Mouse (Mus musculus): ENCODE results near the gene Tmc2. TPM values are rescaled to one million over a fixed set of nuclear protein-coding genes. Genes with fewer than 3 reads are reported as not detected.

Gene Tmc2
- polyA plus RNA-seq, 1 experiment from 2014 or later = not detected

DNA sequence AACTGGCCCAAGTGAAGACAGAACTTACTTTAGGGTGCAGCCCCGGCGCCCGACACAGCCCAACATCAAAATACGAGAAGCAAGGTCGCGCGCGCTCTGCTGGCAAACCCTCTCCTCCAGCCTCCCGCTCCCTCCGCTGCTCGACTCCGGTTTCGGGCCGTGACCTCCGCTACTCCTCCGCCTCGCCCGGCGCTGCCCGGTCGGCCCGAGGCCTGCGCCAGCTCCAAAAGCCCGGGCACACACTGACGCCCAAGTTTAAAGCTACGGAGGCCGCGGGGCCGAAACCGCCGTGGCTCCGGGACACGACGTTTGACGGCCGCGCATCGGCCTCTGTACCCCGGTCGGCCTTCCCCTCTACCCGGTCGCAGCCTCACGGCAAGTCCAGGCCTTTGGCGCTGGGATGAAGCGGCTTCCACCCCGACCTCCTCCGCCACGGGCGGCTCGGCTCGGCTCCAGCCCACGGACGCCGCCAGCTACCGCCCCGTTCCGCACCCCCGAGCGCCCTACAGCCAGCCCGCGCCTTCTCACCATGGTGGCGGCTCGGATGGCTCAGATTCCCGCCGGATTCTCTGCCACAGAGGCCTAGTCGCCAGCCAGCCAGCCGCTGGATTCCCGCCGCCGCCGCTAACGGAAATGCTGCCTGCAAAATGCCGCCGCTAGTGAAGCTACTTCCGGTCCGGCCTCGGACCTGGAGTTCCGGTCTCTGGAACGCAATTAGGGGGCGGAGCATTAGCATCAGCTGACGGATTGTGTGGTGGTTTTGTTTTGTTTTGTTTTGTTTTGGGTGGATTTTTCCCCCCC lies 16.1 kb upstream of the Tmc2 start, which contains the start of gene Snrpb:
TSS of gene Snrpb (minus strand) at position 698 of the 801 bp plus-strand sequence.
- peaks cover 19% of the 10 kb centered on the region for H3K36me3 ChIP-seq (ENCODE audit: insufficient read depth, low read length)
- H3K4me2 ChIP-seq (ENCODE audit: low read length) = peak within 1 kb of the TSS; percentile 63
- peaks cover 11% of the 10 kb centered on the region; the same call in 1 of the 2 replicates for H3K4me1 ChIP-seq (replicated peaks; ENCODE audit: insufficient read depth, low read length)

GRCm38 (mm10) chr2:130179507-130180019 lies 15.4 kb upstream of the Tmc2 start:
- Histone ChIP-seq H3K9ac (ENCODE audit: low read depth, low read length) (peak overlapping the region; percentile 54), H3K4me1 (replicated peaks; ENCODE audit: insufficient read depth, low read length) (peaks cover 11% of the 10 kb centered on the region; the same call in 1 of the 2 replicates), H3K4me3 (replicated peaks; ENCODE audit: low read depth, low read length) (peak overlapping the region; percentile 98), H3K27me3 (ENCODE audit: insufficient read depth, low read length) (no peaks in the 10 kb centered on the region), H3K36me3 (ENCODE audit: insufficient read depth, low read length) (peaks cover 12% of the 10 kb centered on the region; the same call in 1 of the 2 replicates), H3K4me2 (ENCODE audit: low read length) (peak overlapping the region; percentile 63), H3K27ac (peak overlapping the region; percentile 97), H3K9me3 (replicated peaks; ENCODE audit: low read length) (no peaks in the 10 kb centered on the region)
- no peak for TF ChIP-seq CTCF (IDR thresholded peaks at IDR 0.05; ENCODE audit: low read depth)
- DNase-seq (ENCODE audit: low spot score) (no peak), ATAC-seq (replicated peaks; ENCODE audit: low FRiP score, low read depth) (peak; percentile 73)
- 3% methylated on average over 15 of the region's 15 CpGs for WGBS

More for the DNA sequence above, 16.1 kb upstream of the Tmc2 start, which contains the start of gene Snrpb:
- H3K9ac ChIP-seq (ENCODE audit: low read depth, low read length) = peak within 1 kb of the TSS; percentile 100
- under 1% methylated on average over 81 of the region's 81 CpGs for WGBS
- ATAC-seq (replicated peaks; ENCODE audit: low FRiP score, low read depth) (peak; percentile 89), DNase-seq (ENCODE audit: low spot score) (peak; percentile 97)
- H3K9me3 ChIP-seq (replicated peaks; ENCODE audit: low read length) = no peaks in the 10 kb centered on the region
- TF ChIP-seq CTCF (IDR thresholded peaks at IDR 0.05; ENCODE audit: low read depth) = peak; percentile 12; the same call in 1 of the 2 replicates
- H3K27me3 ChIP-seq (ENCODE audit: insufficient read depth, low read length) = no peaks in the 10 kb centered on the region
- peak within 1 kb of the TSS; percentile 97 for H3K27ac ChIP-seq
- peak within 1 kb of the TSS; percentile 98 for H3K4me3 ChIP-seq (replicated peaks; ENCODE audit: low read depth, low read length)

DNA sequence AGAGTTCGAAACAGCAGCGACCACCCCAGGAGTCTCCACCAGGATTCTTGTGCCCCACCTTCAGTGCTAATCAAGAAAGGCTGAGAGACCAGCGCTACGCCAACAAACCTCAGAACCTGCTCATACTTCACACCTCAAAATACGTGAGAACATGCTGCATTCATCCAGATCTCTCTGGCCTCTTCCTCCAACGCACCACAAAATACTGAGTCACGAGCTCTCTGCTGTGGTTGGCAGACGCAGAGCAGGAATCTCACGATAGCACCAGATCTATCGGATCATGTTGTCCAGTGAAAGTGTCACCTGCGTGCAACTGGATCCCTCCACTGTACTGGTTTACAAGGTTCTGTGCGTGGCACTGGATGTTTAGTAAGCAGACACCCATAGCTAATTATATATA lies 6.6 kb upstream of the Tmc2 start:
- Histone ChIP-seq H3K4me3 (replicated peaks; ENCODE audit: low read depth, low read length) (no peak overlapping the region), H3K27ac (no peak overlapping the region), H3K9ac (ENCODE audit: low read depth, low read length) (no peak overlapping the region), H3K36me3 (ENCODE audit: insufficient read depth, low read length) (no peaks in the 10 kb centered on the region), H3K4me2 (ENCODE audit: low read length) (no peak overlapping the region), H3K9me3 (replicated peaks; ENCODE audit: low read length) (no peaks in the 10 kb centered on the region), H3K4me1 (replicated peaks; ENCODE audit: insufficient read depth, low read length) (no peaks in the 10 kb centered on the region), H3K27me3 (ENCODE audit: insufficient read depth, low read length) (no peaks in the 10 kb centered on the region)
- ATAC-seq (replicated peaks; ENCODE audit: low FRiP score, low read depth) (no peak), DNase-seq (ENCODE audit: low spot score) (no peak)
- 89% methylated on average over 12 of the region's 12 CpGs for WGBS
- no peak for TF ChIP-seq CTCF (IDR thresholded peaks at IDR 0.05; ENCODE audit: low read depth)

DNA sequence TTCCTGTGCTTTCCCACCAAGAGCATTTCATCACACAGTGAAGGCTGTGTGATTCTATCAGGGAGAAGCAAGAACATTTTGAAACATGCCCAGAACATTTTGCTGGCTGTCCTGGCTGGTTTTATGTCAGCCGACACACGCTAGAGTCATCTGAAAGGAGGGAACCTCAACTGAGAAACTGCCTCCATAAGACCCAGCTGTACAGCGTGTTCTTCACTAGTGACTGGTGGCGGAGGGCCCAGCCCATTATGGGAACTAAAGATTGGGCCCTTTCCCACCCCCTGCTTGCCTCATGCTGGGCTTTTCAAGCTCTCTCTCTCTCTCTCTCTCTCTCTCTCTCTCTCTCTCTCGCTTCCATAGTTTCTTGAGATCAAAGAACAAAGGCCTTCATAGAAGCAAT lies 6.0 kb downstream of the Tmc2 start:
- Histone ChIP-seq H3K9ac (ENCODE audit: low read depth, low read length) (no peak overlapping the region), H3K4me3 (replicated peaks; ENCODE audit: low read depth, low read length) (no peak overlapping the region), H3K36me3 (ENCODE audit: insufficient read depth, low read length) (no peaks in the 10 kb centered on the region), H3K27me3 (ENCODE audit: insufficient read depth, low read length) (no peaks in the 10 kb centered on the region), H3K4me2 (ENCODE audit: low read length) (no peak overlapping the region), H3K4me1 (replicated peaks; ENCODE audit: insufficient read depth, low read length) (no peaks in the 10 kb centered on the region), H3K9me3 (replicated peaks; ENCODE audit: low read length) (no peaks in the 10 kb centered on the region), H3K27ac (no peak overlapping the region)
- ATAC-seq (replicated peaks; ENCODE audit: low FRiP score, low read depth) (no peak), DNase-seq (ENCODE audit: low spot score) (no peak)
- TF ChIP-seq CTCF (IDR thresholded peaks at IDR 0.05; ENCODE audit: low read depth) = no peak
- 85% methylated on average over 5 of the region's 5 CpGs for WGBS

- H3K9me3 ChIP-seq (replicated peaks; ENCODE audit: low read length) = no peaks in the 10 kb centered on the region
- no peaks in the 10 kb centered on the region for H3K36me3 ChIP-seq (ENCODE audit: insufficient read depth, low read length)
- TF ChIP-seq CTCF (IDR thresholded peaks at IDR 0.05; ENCODE audit: low read depth) = no peak
- 61% methylated on average over 2 of the region's 2 CpGs for WGBS
- H3K4me2 ChIP-seq (ENCODE audit: low read length) = no peak overlapping the region
- no peak overlapping the region for H3K4me3 ChIP-seq (replicated peaks; ENCODE audit: low read depth, low read length)
- H3K9ac ChIP-seq (ENCODE audit: low read depth, low read length) = no peak overlapping the region
- H3K27me3 ChIP-seq (ENCODE audit: insufficient read depth, low read length) = no peaks in the 10 kb centered on the region
- DNase-seq (ENCODE audit: low spot score) (no peak), ATAC-seq (replicated peaks; ENCODE audit: low FRiP score, low read depth) (no peak)
- no peak overlapping the region for H3K27ac ChIP-seq
- no peaks in the 10 kb centered on the region for H3K4me1 ChIP-seq (replicated peaks; ENCODE audit: insufficient read depth, low read length)
Observed at GRCm38 (mm10) chr2:130207376-130207775, 12.4 kb downstream of the Tmc2 start.

DNA sequence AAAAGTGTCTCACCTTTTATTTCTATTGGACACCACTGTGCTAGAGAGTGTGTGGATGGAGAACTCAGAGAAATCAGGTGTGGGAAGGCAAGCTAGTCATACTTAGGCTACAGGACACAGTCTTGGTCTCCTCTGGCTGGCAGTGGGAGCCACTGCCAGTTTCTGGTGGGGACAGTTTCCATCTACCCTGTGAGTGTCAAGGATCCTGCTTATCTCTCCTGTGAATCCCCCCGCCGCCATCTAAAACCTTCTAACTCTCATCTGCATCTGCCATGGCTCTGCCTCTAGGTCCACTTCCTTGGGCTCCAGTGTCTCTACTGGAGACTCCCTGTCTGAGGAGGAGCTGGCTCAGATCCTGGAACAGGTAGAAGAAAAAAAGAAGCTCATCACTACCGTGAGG lies 13.0 kb downstream of the Tmc2 start:
- Histone ChIP-seq H3K27ac (no peak overlapping the region), H3K9me3 (replicated peaks; ENCODE audit: low read length) (no peaks in the 10 kb centered on the region), H3K4me3 (replicated peaks; ENCODE audit: low read depth, low read length) (no peak overlapping the region), H3K4me2 (ENCODE audit: low read length) (no peak overlapping the region), H3K9ac (ENCODE audit: low read depth, low read length) (no peak overlapping the region), H3K27me3 (ENCODE audit: insufficient read depth, low read length) (no peaks in the 10 kb centered on the region), H3K36me3 (ENCODE audit: insufficient read depth, low read length) (no peaks in the 10 kb centered on the region), H3K4me1 (replicated peaks; ENCODE audit: insufficient read depth, low read length) (no peaks in the 10 kb centered on the region)
- ATAC-seq (replicated peaks; ENCODE audit: low FRiP score, low read depth) = no peak
- 89% methylated on average over 3 of the region's 3 CpGs for WGBS
- DNase-seq (ENCODE audit: low spot score) = no peak
- no peak for TF ChIP-seq CTCF (IDR thresholded peaks at IDR 0.05; ENCODE audit: low read depth)
